Mouse (Mus musculus): Measurements from ENCODE around the gene Cdr1.

The Cdr1 gene

GRCm38 (mm10) chrX:61185458-61185857 lies at the start of gene Cdr1:
Gene Cdr1 (minus strand): TSS chrX:61185558.
- DNase-seq: no peak

- no peak for DNase-seq
These were observed 511 bp upstream of the Cdr1 start for GRCm38 (mm10) chrX:61185869-61186268.

GRCm38 (mm10) chrX:61166519-61166918 lies 18.8 kb downstream of the Cdr1 start:
- no peak for DNase-seq

- no peak for DNase-seq
These were observed 24.1 kb downstream of the Cdr1 start for GRCm38 (mm10) chrX:61161249-61161648.

- no peak for DNase-seq
These were observed 30.6 kb downstream of the Cdr1 start for GRCm38 (mm10) chrX:61154657-61155256.

- DNase-seq: no peak
These were observed 31.1 kb downstream of the Cdr1 start for GRCm38 (mm10) chrX:61154246-61154645.

GRCm38 (mm10) chrX:61146569-61146968 lies 38.8 kb downstream of the Cdr1 start:
- DNase-seq: no peak

- no peak for DNase-seq
These were observed 39.9 kb downstream of the Cdr1 start for GRCm38 (mm10) chrX:61145416-61145815.

- no peak for DNase-seq
These were observed 50.8 kb downstream of the Cdr1 start for GRCm38 (mm10) chrX:61134592-61134991.

Measured in thymus, postnatal 25 days (tissue).